Mouse (Mus musculus): Measurements from ENCODE around the gene Tulp3. TPM values are rescaled to one million over a fixed set of nuclear protein-coding genes. Genes with fewer than 3 reads are reported as not detected.

Gene Tulp3
- total RNA-seq, 2 experiments from 2014 or later, result 20.1 to 21.9 TPM

DNA sequence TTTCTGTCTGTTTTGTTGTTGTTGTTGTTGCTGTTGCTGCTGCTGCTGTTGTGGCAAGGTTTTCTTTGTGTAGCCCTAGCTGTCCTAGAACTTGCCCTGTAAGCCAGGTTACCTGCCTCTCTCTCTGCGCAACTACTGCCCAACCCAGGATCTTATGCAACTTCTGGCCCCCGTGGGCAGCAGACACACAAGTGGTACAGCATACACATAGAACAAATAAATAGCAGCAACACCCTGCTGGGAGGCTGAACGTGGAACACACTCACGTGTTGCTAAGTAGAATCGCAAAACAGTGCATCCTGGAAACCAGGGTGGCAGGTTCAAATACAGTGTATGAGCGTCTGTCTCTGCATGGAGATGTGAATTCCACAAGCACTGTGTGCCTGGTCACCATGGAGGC lies 67.0 kb downstream of the Tulp3 start:
- intact Hi-C loops (cut with DNase I), result no loop called here
- TF ChIP-seq CTCF (IDR thresholded peaks at IDR 0.05), result no peak

DNA sequence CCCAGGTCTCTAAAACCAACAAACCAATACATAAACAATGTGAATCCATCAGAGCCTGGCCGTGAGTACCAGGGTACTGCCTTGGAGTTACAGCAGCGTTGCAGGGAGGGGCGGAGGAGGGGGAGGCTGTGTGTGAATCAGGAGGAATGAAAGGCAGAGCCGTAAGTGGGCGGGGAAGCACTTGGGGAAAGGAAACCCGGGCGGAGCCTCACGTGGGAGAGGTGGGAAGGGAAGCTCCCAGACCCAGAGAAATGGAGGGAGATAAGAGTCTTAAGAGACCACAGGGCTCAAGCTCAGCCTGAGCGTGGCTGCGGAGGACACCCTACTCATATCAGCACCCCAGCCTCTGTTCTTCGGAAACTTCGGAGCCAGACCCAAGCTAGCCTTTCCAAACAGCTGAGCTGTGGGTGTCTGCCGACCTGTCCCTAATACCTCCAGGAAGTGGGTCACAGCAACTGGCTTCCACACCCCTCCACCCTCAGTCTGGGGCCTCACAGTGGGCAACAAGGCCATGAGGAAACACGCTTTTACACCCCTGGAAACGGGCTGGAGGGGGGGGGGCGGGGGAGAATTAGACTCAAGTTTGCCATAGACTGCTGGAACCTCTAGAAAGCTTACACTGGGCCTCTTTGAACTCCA lies 69.7 kb downstream of the Tulp3 start:
- TF ChIP-seq CTCF (IDR thresholded peaks at IDR 0.05), result no peak
- no peak overlapping the region for H3K4me3 ChIP-seq
- H3K27ac ChIP-seq, result no peak overlapping the region
- intact Hi-C loops (cut with DNase I), result no loop called here
- DNase-seq (ENCODE audit: extremely low spot score in 1 of 2, low spot score in 2 of 2), result peak; percentile 40 to 42

More for the DNA sequence above, 67.0 kb downstream of the Tulp3 start:
- H3K4me3 ChIP-seq, result no peak overlapping the region
- no peak for DNase-seq (ENCODE audit: extremely low spot score in 1 of 2, low spot score in 2 of 2)
- no peak overlapping the region for H3K27ac ChIP-seq

DNA sequence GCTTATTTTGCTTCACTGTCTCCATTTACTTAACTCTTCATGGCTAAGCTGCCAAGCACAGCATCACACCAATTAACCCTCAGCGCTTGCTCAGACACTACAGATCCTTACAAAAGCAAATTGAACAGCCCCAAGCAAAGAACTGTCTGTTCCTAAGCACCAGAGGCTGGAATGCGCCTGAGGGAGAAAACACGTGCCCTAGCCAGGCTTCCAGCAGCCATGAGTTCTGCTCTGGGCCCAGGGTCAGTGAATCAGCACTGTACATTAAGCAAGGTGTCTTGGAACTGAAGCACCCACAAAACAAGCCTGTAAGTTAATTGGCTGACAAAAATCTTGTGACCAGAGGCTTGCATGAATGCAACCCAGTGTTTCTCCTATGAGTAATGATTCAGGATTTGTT lies 73.5 kb downstream of the Tulp3 start:
- no peak overlapping the region for H3K27ac ChIP-seq

DNA sequence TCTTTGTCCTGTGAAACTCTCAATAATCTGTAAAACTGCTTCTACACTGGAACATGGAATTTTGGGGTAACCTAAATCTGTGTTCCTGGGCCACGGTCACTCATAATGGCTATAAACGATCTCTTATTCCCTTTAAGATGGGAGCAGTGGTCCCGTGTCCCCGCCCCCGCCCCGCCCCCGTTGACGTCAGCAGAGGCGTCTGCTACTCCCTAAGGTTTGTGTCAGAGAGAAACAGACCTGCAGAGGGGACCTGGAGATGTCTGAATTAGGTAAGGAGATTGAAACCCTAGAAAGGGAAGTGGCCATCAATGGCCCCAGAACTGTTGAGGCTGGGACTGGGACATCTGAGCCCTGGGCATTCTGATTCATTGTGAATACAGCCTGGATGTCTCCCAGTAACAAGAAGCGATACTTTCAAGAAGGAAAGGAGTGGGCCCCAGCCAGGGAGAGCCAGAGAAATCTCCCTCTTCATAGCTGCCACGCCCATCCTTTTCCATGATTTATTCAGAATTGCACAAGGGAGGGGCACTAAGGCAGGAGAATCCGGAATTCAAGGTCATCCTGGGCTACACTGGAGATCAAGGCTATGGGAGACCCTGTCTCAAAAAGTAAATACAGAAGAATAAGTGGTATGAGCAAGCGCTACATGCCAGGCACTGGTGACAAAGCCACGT lies 75.0 kb downstream of the Tulp3 start:
- intact Hi-C loops (cut with DNase I), result no loop called here
- TF ChIP-seq CTCF (IDR thresholded peaks at IDR 0.05), result no peak
- DNase-seq (ENCODE audit: extremely low spot score in 1 of 2, low spot score in 2 of 2), result no peak
- no peak overlapping the region for H3K4me3 ChIP-seq
- H3K27ac ChIP-seq, result no peak overlapping the region

More for the DNA sequence above, 73.5 kb downstream of the Tulp3 start:
- no peak for DNase-seq (ENCODE audit: extremely low spot score in 1 of 2, low spot score in 2 of 2)
- intact Hi-C loops (cut with DNase I), result no loop called here
- no peak overlapping the region for H3K4me3 ChIP-seq
- TF ChIP-seq CTCF (IDR thresholded peaks at IDR 0.05), result no peak

DNA sequence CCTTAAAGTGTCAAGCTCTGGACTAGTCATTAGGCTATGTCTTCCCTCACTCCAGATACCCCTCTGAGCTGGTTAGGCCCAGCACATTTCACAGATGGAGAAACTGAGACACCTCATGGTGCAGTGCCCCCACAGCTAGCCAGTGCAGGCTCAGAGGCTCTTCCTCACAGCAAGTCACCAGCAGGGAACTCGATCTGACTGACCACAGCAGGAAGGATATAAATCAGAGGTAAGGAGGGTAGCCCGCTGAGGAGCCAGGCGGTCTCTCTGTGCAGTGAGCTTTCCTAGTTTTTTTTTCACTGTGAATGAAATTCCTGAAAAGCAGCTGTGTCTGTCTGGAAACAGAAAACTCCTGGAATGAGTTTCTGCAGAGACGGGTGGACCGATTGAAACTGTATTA lies 76.0 kb downstream of the Tulp3 start:
- DNase-seq (ENCODE audit: extremely low spot score in 1 of 2, low spot score in 2 of 2), result no peak
- Histone ChIP-seq H3K27ac (no peak overlapping the region), H3K4me3 (no peak overlapping the region)
- TF ChIP-seq CTCF (IDR thresholded peaks at IDR 0.05), result no peak
- intact Hi-C loops (cut with DNase I), result no loop called here

DNA sequence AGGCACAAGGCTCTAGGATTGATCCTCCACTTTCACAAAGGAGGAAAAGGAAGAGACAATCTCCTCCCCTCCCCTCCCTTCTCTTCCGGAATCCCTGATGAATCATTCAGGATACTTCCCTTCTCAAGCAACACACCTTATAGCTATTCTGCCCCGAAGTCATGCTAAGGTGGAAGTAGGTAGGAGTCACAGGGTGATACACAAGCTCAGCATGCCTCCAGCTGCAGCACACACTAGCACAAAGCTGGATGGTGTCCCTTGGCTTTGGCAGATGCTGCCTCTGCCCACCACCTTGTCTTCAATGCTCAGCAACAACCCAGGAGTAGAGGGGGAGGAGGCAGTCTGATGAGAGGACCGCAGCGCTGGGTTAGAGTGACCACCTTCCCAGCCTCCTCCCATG lies 76.6 kb downstream of the Tulp3 start:
- intact Hi-C loops (cut with DNase I), result no loop called here
- TF ChIP-seq CTCF (IDR thresholded peaks at IDR 0.05), result no peak
- no peak for DNase-seq (ENCODE audit: extremely low spot score in 1 of 2, low spot score in 2 of 2)
- Histone ChIP-seq H3K4me3 (no peak overlapping the region), H3K27ac (no peak overlapping the region)

DNA sequence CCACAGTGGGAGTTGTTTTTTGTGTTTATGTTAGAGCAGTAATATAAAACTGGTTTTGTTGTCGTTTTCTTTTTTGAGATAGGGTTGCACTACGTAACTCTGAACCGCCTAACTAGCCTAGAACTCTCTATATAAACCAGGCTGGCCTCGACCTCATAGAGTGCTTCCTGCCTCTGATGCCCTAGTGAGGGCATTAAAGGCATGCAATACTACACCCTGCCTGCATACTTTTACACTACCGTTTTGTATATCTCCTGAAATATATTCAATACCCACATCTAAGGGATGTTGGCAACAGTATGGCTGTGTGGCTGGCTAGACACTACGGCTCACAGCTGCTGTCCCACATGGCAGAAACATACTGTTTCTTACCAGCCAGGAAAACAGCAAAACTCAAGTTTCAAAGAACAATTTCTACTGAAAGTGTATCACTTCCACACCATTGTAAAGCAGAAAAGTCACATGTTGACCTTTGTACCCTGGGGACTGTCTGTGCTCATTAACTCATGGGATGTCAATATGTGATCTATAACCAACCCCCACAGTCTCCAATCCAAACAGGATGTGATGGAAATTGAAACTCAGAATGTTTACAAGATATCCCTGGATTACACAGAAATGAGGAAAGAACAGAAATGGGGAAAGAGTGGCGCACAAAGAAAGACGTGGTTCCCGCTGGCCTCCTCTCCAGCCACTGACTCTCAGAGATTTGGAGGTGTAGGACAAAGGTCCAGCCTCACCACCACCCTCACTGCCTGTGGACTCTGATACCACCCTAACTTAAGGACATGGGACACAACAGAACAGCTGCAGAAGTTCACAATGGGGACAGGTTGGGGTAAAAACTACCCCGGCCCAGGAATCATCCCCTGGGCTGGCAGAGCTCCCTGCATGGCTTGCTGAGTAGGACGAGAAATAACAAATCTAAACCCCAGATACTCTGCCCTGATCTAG lies 78.2 kb downstream of the Tulp3 start:
- Histone ChIP-seq H3K27ac (no peak overlapping the region), H3K4me3 (no peak overlapping the region)
- DNase-seq (ENCODE audit: extremely low spot score in 1 of 2, low spot score in 2 of 2), result no peak
- TF ChIP-seq CTCF (IDR thresholded peaks at IDR 0.05), result no peak; the same call in 1 of the 2 replicates
- intact Hi-C loops (cut with DNase I), result no loop called here

DNA sequence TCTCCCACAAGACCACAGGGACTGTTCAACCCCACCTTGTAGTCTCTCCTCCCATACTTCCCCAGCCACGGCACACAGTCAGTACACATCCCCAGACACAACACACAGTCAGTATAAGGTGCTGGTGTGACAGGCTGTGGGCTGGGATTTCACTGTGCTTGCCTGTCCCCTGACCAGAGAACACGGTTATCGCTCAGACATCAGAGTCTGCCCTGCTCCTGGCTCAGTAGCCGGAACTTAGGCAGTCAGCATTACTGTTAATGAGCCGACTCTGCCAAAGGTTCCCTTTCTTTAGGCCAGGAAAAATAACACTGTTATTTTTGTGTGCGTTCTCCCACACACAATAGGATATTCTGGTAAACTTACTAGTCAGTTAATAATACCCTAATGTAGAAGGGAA lies 79.3 kb downstream of the Tulp3 start:
- Histone ChIP-seq H3K4me3 (no peak overlapping the region), H3K27ac (no peak overlapping the region)
- intact Hi-C loops (cut with DNase I), result no loop called here
- DNase-seq (ENCODE audit: extremely low spot score in 1 of 2, low spot score in 2 of 2), result no peak
- no peak for TF ChIP-seq CTCF (IDR thresholded peaks at IDR 0.05)

DNA sequence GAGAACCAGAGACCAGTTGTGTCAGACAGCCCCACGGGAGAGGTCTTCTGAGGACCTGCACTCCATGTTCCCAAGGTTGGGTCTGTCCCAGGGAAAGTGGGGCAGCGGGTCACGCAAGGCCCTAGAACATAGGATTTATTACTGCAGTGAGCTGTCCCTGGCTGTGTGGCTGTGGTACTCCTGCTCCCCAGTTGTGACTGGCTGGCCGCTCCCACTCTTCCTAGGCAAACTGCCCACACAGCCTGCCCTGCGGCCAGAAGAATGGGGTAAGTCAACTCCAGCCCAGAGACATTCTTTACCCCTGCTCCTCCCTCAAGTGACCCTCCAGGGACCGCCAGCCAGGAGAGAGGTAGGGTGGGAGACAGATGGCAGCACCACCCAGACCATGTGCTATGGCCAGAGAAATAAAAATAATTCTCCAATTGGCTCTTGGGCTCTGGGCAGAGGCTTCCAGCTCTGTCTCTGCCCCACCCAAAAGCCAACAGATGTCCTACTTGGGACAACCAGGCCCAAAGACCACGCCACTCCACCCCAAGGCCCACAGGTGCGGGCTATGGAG lies 80.1 kb downstream of the Tulp3 start:
- intact Hi-C loops (cut with DNase I), result no loop called here
- Histone ChIP-seq H3K27ac (no peak overlapping the region), H3K4me3 (no peak overlapping the region)
- TF ChIP-seq CTCF (IDR thresholded peaks at IDR 0.05), result no peak
- no peak for DNase-seq (ENCODE audit: extremely low spot score in 1 of 2, low spot score in 2 of 2)

DNA sequence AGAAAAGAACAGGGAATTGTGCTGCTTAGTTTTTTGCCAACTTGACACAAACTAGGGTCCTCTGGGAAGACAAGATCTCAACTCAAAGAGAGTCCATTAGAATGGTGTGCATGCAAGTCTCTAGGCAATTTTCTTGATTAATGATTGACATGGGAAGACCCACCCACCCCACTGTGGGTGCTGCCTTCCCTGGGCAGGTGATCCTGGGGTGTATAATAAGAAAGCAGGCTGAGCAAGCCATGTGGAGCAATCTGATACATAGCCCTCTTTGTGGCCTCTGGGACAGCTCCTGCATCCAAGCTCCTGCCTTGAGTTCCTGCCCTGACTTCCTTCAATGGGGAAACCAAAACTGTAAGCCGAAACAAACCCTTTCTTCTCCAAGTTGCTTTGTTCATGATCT lies 82.1 kb downstream of the Tulp3 start:
- no peak overlapping the region for H3K27ac ChIP-seq
- no peak for TF ChIP-seq CTCF (IDR thresholded peaks at IDR 0.05)
- no peak overlapping the region for H3K4me3 ChIP-seq
- DNase-seq (ENCODE audit: extremely low spot score in 1 of 2, low spot score in 2 of 2), result no peak
- intact Hi-C loops (cut with DNase I), result no loop called here

DNA sequence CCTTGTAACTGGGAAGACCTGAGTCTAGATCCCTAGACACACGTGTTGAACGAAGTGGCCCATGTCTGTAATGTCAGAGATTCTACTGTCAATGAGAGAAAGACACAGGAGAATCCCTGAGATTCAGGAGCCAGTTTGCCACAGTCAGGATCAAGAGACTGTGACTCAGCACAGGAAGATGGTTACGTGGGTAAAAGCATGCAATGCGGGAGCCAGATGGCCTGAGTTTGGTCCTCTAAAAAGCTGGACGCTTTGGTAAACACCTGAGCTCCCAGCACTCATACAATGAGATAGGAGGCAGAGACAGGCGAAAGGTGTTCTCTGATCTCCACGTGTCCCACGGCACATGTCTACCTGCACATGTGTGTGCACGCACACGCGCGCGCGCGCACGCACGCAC lies 82.9 kb downstream of the Tulp3 start:
- Histone ChIP-seq H3K4me3 (no peak overlapping the region), H3K27ac (no peak overlapping the region)
- intact Hi-C loops (cut with DNase I), result no loop called here
- no peak for DNase-seq (ENCODE audit: extremely low spot score in 1 of 2, low spot score in 2 of 2)
- TF ChIP-seq CTCF (IDR thresholded peaks at IDR 0.05), result no peak

Other genes with a start within 250 kb of the Tulp3 start
- gene Tspan9, start 212.3 kb downstream of the Tulp3 start, total RNA-seq (2021), result 10 to 100 TPM; 53.0 to 57.6 TPM
- 1 to 10 TPM in 1 of 2 experiments, under 1 TPM in 1; 0.91 to 1.7 TPM for gene Tead4, start 55.0 kb downstream of the Tulp3 start, total RNA-seq (2021)
- 10 to 100 TPM; 18.4 to 19.1 TPM for gene Rhno1, start 7.1 kb upstream of the Tulp3 start, total RNA-seq (2021)
- 1 to 10 TPM; 1.1 to 2.1 TPM for gene Foxm1, start 7.1 kb upstream of the Tulp3 start, total RNA-seq (2021)
- 1 to 10 TPM in 1 of 2 experiments, under 1 TPM in 1; 0.79 to 1.1 TPM for gene Tex52, start 19.6 kb upstream of the Tulp3 start, total RNA-seq (2021)
- not detected for gene Gm44596, start 19.7 kb upstream of the Tulp3 start, total RNA-seq (2021)
- 10 to 100 TPM; 12.7 to 13.7 TPM for gene Nrip2, start 43.4 kb upstream of the Tulp3 start, total RNA-seq (2021)
- gene Itfg2, start 69.1 kb upstream of the Tulp3 start, total RNA-seq (2021), result 10 to 100 TPM; 34.8 to 36.0 TPM
- 100 to 1,000 TPM; 118 TPM for gene Fkbp4, start 82.8 kb upstream of the Tulp3 start, total RNA-seq (2021)
- not detected for gene Pzp, start 170.9 kb upstream of the Tulp3 start, total RNA-seq (2021)
- 10 to 100 TPM; 13.7 to 14.6 TPM for gene A2ml1, start 225.8 kb upstream of the Tulp3 start, total RNA-seq (2021)

Data from left cerebral cortex, adult 2 months (tissue).